Mouse (Mus musculus) ES-E14 (cell line): Measurements from ENCODE around the gene Zfhx3. TPM values are rescaled to one million over a fixed set of nuclear protein-coding genes. Genes with fewer than 3 reads are reported as not detected.
A peak's percentile ranks its signal among the peaks of the same experiment; 100 is the strongest.

Experiments
- DNase-seq: peaks from one replicate; pipeline ENCODE4 v3.0.0-alpha.2; 2013; ENCODE audit warnings: low read depth, low spot score
- H3K27ac ChIP-seq: 2 replicates; pipeline ENCODE4 v1.5.1; 2012; ENCODE audit warnings: low read depth, mild to moderate bottlenecking, low read length, moderate library complexity, mixed read lengths; ENCODE audit not compliant: poor library complexity, insufficient read depth, severe bottlenecking
- H3K36me3 ChIP-seq: 2 replicates; pipeline ENCODE4 v1.6.1; 2012; ENCODE audit warnings: mild to moderate bottlenecking, low read length, moderate library complexity, mixed read lengths; ENCODE audit not compliant: control insufficient read depth, poor library complexity, insufficient read depth, severe bottlenecking
- H3K4me1 ChIP-seq, 2 experiments: fragments of 150-350 bp in 1 of 2; sonication (generic) in 1 of 2; 2 replicates each; pipeline ENCODE4 v1.6.1; 2012; ENCODE audit warnings: low read length in 2 of 2, mild to moderate bottlenecking in 1 of 2, mixed read lengths in 1 of 2; ENCODE audit not compliant: control insufficient read depth in 2 of 2, insufficient read depth in 2 of 2, poor library complexity in 1 of 2
- H3K4me3 ChIP-seq, 2 experiments: fragments of 150-350 bp in 1 of 2; sonication (generic) in 1 of 2; 2 replicates each; pipeline ENCODE4 v1.5.1; 2012; ENCODE audit warnings: low read length in 2 of 2, low read depth in 1 of 2, mild to moderate bottlenecking in 1 of 2, mixed read lengths in 1 of 2; ENCODE audit not compliant: insufficient read depth in 1 of 2, poor library complexity in 1 of 2, severe bottlenecking in 1 of 2
- H3K9ac ChIP-seq: 2 replicates; pipeline ENCODE4 v1.6.1; 2012; ENCODE audit warnings: low read depth, mild to moderate bottlenecking, low read length, mixed read lengths; ENCODE audit not compliant: poor library complexity, insufficient read depth, severe bottlenecking
- H3K9me3 ChIP-seq: fragments of 150-350 bp; sonication (generic); 2 replicates; pipeline ENCODE4 v1.6.1; 2012; ENCODE audit warnings: low read depth, mild to moderate bottlenecking, low read length; ENCODE audit not compliant: control insufficient read depth, insufficient read depth
- CHD2 ChIP-seq: IDR thresholded peaks from 2 replicates; pipeline ENCODE4 v1.6.1; 2014; ENCODE audit warnings: mild to moderate bottlenecking, low read depth, low read length, inconsistent platforms
- HCFC1 ChIP-seq: IDR thresholded peaks from 2 replicates; pipeline ENCODE4 v1.6.1; 2012; ENCODE audit warnings: low read length, inconsistent platforms, borderline replicate concordance; ENCODE audit not compliant: insufficient read depth
- MAFK ChIP-seq: IDR thresholded peaks from 2 replicates; pipeline ENCODE4 v1.6.1; 2014; ENCODE audit warnings: mild to moderate bottlenecking, low read depth, low read length, inconsistent platforms; ENCODE audit not compliant: insufficient read depth
- ZC3H11A ChIP-seq: IDR thresholded peaks from 2 replicates; pipeline ENCODE4 v1.6.1; 2012; ENCODE audit warnings: low read depth, mild to moderate bottlenecking, inconsistent platforms, low read length, borderline replicate concordance
- ZNF384 ChIP-seq: IDR thresholded peaks from 2 replicates; pipeline ENCODE4 v1.6.1; 2012; ENCODE audit warnings: low read depth, low read length, inconsistent platforms
- in situ Hi-C, 2 experiments: fragments of 600-800 bp; cut with MboI; formaldehyde crosslinking; loops; one replicate each; pipeline ENCODE4 v1.15.1; 2025; ENCODE audit warnings: low sequenced_read_pairs in 2 of 2, inconsistent platforms in 1 of 2; ENCODE audit not compliant: unreplicated experiment in 2 of 2
- total RNA-seq: library from RNA; depleted of rRNA; stranded (reverse); fragments of 300-350 nt; gene quantifications from 2 replicates; pipeline ENCODE4 v1.2.3, GENCODE M21; 2012

Gene Zfhx3
- total RNA-seq, 1 experiment = 8.8 TPM

DNA sequence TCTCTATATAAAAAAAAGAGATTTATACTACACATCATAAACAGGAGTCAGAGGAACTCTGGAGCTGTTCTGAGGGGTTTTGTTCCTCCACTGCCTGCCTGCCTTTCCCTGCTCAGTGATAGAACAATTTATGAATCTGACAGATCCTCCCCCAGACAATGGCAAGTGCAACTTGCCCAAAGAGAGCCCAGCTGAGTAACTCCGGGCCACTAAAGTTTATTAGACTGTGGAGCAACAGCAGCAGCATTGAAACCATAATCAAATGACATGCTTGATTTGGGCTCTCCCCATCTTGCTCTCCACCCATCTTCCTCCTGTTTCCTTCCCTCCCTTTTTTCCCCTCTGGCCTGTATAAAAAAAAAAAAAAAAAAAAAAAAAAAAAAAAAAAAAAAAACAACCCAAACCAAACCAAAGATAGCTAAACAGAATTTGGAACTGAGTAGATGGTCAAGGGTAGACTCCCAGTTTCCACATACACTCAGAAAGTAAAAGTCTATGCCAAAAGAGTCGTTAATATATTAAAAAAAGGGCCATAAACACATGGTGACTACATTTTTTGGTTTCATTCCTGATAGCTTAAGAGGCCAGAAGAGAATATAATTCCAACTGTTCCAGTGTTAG, 129.8 kb downstream of the Zfhx3 start:
- Histone ChIP-seq H3K9me3 (no peaks in the 10 kb centered on the region), H3K27ac (no peak overlapping the region), H3K4me1 (no peaks in the 10 kb centered on the region), H3K4me3 (no peak overlapping the region), H3K36me3 (no peaks in the 10 kb centered on the region), H3K9ac (no peak overlapping the region)
- TF ChIP-seq MAFK (no peak), CHD2 (no peak), ZNF384 (peak; percentile 82; the same call in 1 of the 2 replicates)
- DNase-seq = no peak
- in situ Hi-C loops = no loop called here

DNA sequence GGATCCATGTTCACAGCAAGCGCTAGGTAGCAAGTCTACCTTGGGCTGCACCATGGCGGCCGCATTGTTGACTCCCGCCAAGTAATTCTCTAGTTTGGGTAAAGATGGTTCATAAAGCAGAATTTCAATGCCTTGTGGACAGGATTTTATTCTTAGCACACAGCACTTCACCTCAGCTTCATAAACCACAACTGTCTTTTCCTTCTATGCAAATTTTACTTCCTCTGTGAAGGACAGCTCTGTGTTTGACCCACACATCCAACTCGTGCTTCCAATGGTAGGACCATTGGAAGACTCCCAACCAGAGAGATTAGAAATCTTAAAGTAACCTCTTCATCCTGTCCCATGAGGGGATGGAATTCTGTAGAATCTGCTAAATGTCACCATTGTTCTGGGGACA, 130.4 kb downstream of the Zfhx3 start:
- H3K36me3 ChIP-seq = no peaks in the 10 kb centered on the region
- H3K9me3 ChIP-seq = no peaks in the 10 kb centered on the region
- no peak for DNase-seq
- no peak overlapping the region for H3K9ac ChIP-seq
- in situ Hi-C loops = no loop called here
- no peaks in the 10 kb centered on the region for H3K4me1 ChIP-seq
- no peak overlapping the region for H3K4me3 ChIP-seq
- no peak for TF ChIP-seq MAFK
- TF ChIP-seq HCFC1 = no peak
- no peak for TF ChIP-seq ZNF384
- no peak for TF ChIP-seq ZC3H11A
- TF ChIP-seq CHD2 = no peak
- H3K27ac ChIP-seq = no peak overlapping the region

- DNase-seq = no peak
- Histone ChIP-seq H3K27ac (no peak overlapping the region), H3K4me3 (no peak overlapping the region), H3K9me3 (no peaks in the 10 kb centered on the region), H3K36me3 (no peaks in the 10 kb centered on the region), H3K4me1 (no peaks in the 10 kb centered on the region), H3K9ac (no peak overlapping the region)
- TF ChIP-seq HCFC1 (no peak), CHD2 (no peak), ZNF384 (no peak), ZC3H11A (no peak), MAFK (no peak)
- in situ Hi-C loops = no loop called here
Measured at GRCm38 (mm10) chr8:108075176-108075575, 132.7 kb downstream of the Zfhx3 start.

- Histone ChIP-seq H3K27ac (no peak overlapping the region), H3K4me3 (no peak overlapping the region), H3K9ac (no peak overlapping the region), H3K4me1 (no peaks in the 10 kb centered on the region), H3K36me3 (no peaks in the 10 kb centered on the region), H3K9me3 (no peaks in the 10 kb centered on the region)
- no peak for DNase-seq
- in situ Hi-C loops = no loop called here
- TF ChIP-seq CHD2 = no peak
- no peak for TF ChIP-seq ZNF384
- TF ChIP-seq MAFK = no peak
- TF ChIP-seq ZC3H11A = no peak
- no peak for TF ChIP-seq HCFC1
Measured at GRCm38 (mm10) chr8:108078726-108079125, 136.3 kb downstream of the Zfhx3 start.

GRCm38 (mm10) chr8:108086913-108087312, 144.5 kb downstream of the Zfhx3 start:
- no peak for TF ChIP-seq ZNF384
- no peak for TF ChIP-seq ZC3H11A
- TF ChIP-seq MAFK = no peak
- no peak for TF ChIP-seq CHD2
- TF ChIP-seq HCFC1 = no peak
- H3K4me3 ChIP-seq = no peak overlapping the region
- H3K36me3 ChIP-seq = no peaks in the 10 kb centered on the region
- in situ Hi-C loops = no loop called here
- no peaks in the 10 kb centered on the region for H3K4me1 ChIP-seq
- no peak overlapping the region for H3K27ac ChIP-seq
- H3K9ac ChIP-seq = no peak overlapping the region
- no peak for DNase-seq
- no peaks in the 10 kb centered on the region for H3K9me3 ChIP-seq
